Mouse (Mus musculus) midbrain, embryonic 10.5 days (tissue): ENCODE data around the gene Theg. TPM values are rescaled to one million over a fixed set of nuclear protein-coding genes. Genes with fewer than 3 reads are reported as not detected.
A peak's percentile ranks its signal among the peaks of the same experiment; 100 is the strongest.

ENCODE experiments used
- DNase-seq: peaks from one replicate; pipeline ENCODE4 v3.0.0-alpha.2; 2017; ENCODE audit warnings: low spot score
- H3K27ac ChIP-seq: fragments of 300-500 bp; sonication (generic); replicated peaks from 2 replicates; pipeline ENCODE4 v1.5.1; 2016; ENCODE audit warnings: mild to moderate bottlenecking
- H3K27me3 ChIP-seq: fragments of 300-500 bp; sonication (generic); 2 replicates; pipeline ENCODE4 v1.6.1; 2016; ENCODE audit warnings: low read depth, mild to moderate bottlenecking; ENCODE audit not compliant: poor library complexity, severe bottlenecking
- H3K36me3 ChIP-seq: fragments of 300-500 bp; sonication (generic); 2 replicates; pipeline ENCODE4 v1.6.1; 2016; ENCODE audit warnings: mild to moderate bottlenecking, moderate library complexity
- H3K4me1 ChIP-seq: fragments of 300-500 bp; sonication (generic); 2 replicates; pipeline ENCODE4 v1.6.1; 2016
- H3K4me3 ChIP-seq: fragments of 300-500 bp; sonication (generic); 2 replicates; pipeline ENCODE4 v1.5.1; 2016; ENCODE audit warnings: mild to moderate bottlenecking, moderate library complexity
- H3K9me3 ChIP-seq: fragments of 300-500 bp; sonication (generic); replicated peaks from 2 replicates; pipeline ENCODE4 v1.6.1; 2016; ENCODE audit warnings: mild to moderate bottlenecking
- WGBS: fragments of 180-500 bp; shearing (Covaris S2); methylation state at CpG from one replicate; pipeline ENCODE4 v1.1.7; 2016; 5-methylcytosine and 5-hydroxymethylcytosine counted together
- polyA plus RNA-seq: library from polyadenylated mRNA; unstranded; fragments of >200 nt; fragmentation: Nextera tagmentation; extraction: Ambion mirVana; gene quantifications from 2 replicates; pipeline ENCODE4 v1.2.1, GENCODE M21; 2016

The Theg gene
- polyA plus RNA-seq, 1 experiment from 2014 or later, result not detected

- Histone ChIP-seq H3K36me3 (no peaks in the 10 kb centered on the region), H3K27me3 (no peaks in the 10 kb centered on the region), H3K27ac (no peak overlapping the region), H3K4me3 (no peak overlapping the region), H3K9me3 (no peaks in the 10 kb centered on the region), H3K4me1 (no peaks in the 10 kb centered on the region)
- no peak for DNase-seq
- WGBS, result 85% methylated on average over 8 of the region's 8 CpGs
These were observed 12.8 kb downstream of the Theg start for GRCm38 (mm10) chr10:79574350-79574749.

GRCm38 (mm10) chr10:79573611-79574010 lies 13.5 kb downstream of the Theg start:
- WGBS, result 89% methylated on average over 6 of the region's 6 CpGs
- DNase-seq, result no peak
- no peak overlapping the region for H3K4me3 ChIP-seq
- no peaks in the 10 kb centered on the region for H3K4me1 ChIP-seq
- H3K36me3 ChIP-seq, result no peaks in the 10 kb centered on the region
- no peaks in the 10 kb centered on the region for H3K9me3 ChIP-seq
- no peak overlapping the region for H3K27ac ChIP-seq
- no peaks in the 10 kb centered on the region for H3K27me3 ChIP-seq

- Histone ChIP-seq H3K27me3 (no peaks in the 10 kb centered on the region), H3K4me3 (no peak overlapping the region), H3K36me3 (no peaks in the 10 kb centered on the region), H3K4me1 (no peaks in the 10 kb centered on the region), H3K27ac (no peak overlapping the region), H3K9me3 (no peaks in the 10 kb centered on the region)
- 89% methylated on average over 2 of the region's 2 CpGs for WGBS
- no peak for DNase-seq
These were observed 15.8 kb downstream of the Theg start for GRCm38 (mm10) chr10:79571314-79571713.

GRCm38 (mm10) chr10:79569921-79570320 lies 17.2 kb downstream of the Theg start:
- Histone ChIP-seq H3K4me3 (no peak overlapping the region), H3K9me3 (peaks cover 6% of the 10 kb centered on the region; the same call in 1 of the 2 replicates), H3K4me1 (no peaks in the 10 kb centered on the region), H3K27ac (no peak overlapping the region), H3K27me3 (no peaks in the 10 kb centered on the region), H3K36me3 (no peaks in the 10 kb centered on the region)
- WGBS, result 92% methylated on average over 5 of the region's 5 CpGs
- no peak for DNase-seq

- Histone ChIP-seq H3K27me3 (no peaks in the 10 kb centered on the region), H3K4me3 (no peak overlapping the region), H3K9me3 (peaks cover 19% of the 10 kb centered on the region; the same call in 1 of the 2 replicates), H3K27ac (no peak overlapping the region), H3K4me1 (peaks cover 8% of the 10 kb centered on the region), H3K36me3 (0 out of 2 replicates have a peak, but pooled peaks cover 5% of the 10 kb centered on the region)
- 88% methylated on average over 2 of the region's 2 CpGs for WGBS
- no peak for DNase-seq
These were observed 27.4 kb downstream of the Theg start for GRCm38 (mm10) chr10:79559716-79560115.

GRCm38 (mm10) chr10:79557496-79557895 lies 29.6 kb downstream of the Theg start:
- 0 out of 2 replicates have a peak, but pooled peaks cover under 1% of the 10 kb centered on the region for H3K36me3 ChIP-seq
- H3K27ac ChIP-seq, result no peak overlapping the region
- WGBS, result 90% methylated on average over 5 of the region's 5 CpGs
- peaks cover 28% of the 10 kb centered on the region for H3K4me1 ChIP-seq
- no peak for DNase-seq
- H3K27me3 ChIP-seq, result no peaks in the 10 kb centered on the region
- no peaks in the 10 kb centered on the region for H3K9me3 ChIP-seq
- no peak overlapping the region for H3K4me3 ChIP-seq

- no peak overlapping the region for H3K27ac ChIP-seq
- no peaks in the 10 kb centered on the region for H3K27me3 ChIP-seq
- DNase-seq, result no peak
- H3K4me1 ChIP-seq, result peaks cover 33% of the 10 kb centered on the region
- WGBS, result 91% methylated on average over 5 of the region's 5 CpGs
- peaks cover 3% of the 10 kb centered on the region; the same call in 1 of the 2 replicates for H3K36me3 ChIP-seq
- H3K9me3 ChIP-seq, result no peaks in the 10 kb centered on the region
- no peak overlapping the region for H3K4me3 ChIP-seq
These were observed 30.2 kb downstream of the Theg start for GRCm38 (mm10) chr10:79556951-79557350.

GRCm38 (mm10) chr10:79555238-79555724 lies 31.9 kb downstream of the Theg start:
- DNase-seq, result no peak
- H3K27ac ChIP-seq, result peak overlapping the region; percentile 97

GRCm38 (mm10) chr10:79554330-79555237 lies 32.5 kb downstream of the Theg start, which contains the start of gene Mier2:
Mier2 (minus strand) TSS chr10:79555199.
- peak within 1 kb of the TSS; percentile 97 for H3K27ac ChIP-seq
- H3K4me1 ChIP-seq, result peaks cover 35% of the 10 kb centered on the region
- no peaks in the 10 kb centered on the region for H3K27me3 ChIP-seq
- 1% methylated on average over 96 of the region's 108 CpGs for WGBS
- peak within 1 kb of the TSS; percentile 93 for H3K4me3 ChIP-seq
- DNase-seq, result peak; percentile 81
- H3K9me3 ChIP-seq, result no peaks in the 10 kb centered on the region
- H3K36me3 ChIP-seq, result peaks cover 24% of the 10 kb centered on the region

More at GRCm38 (mm10) chr10:79555238-79555724, 31.9 kb downstream of the Theg start:
- peaks cover 17% of the 10 kb centered on the region for H3K36me3 ChIP-seq
- H3K4me3 ChIP-seq, result peak overlapping the region; percentile 93
- peaks cover 35% of the 10 kb centered on the region for H3K4me1 ChIP-seq
- no peaks in the 10 kb centered on the region for H3K9me3 ChIP-seq
- no peaks in the 10 kb centered on the region for H3K27me3 ChIP-seq
- 28% methylated on average over 7 of the region's 7 CpGs for WGBS

- peaks cover 35% of the 10 kb centered on the region for H3K4me1 ChIP-seq
- H3K36me3 ChIP-seq, result peaks cover 33% of the 10 kb centered on the region
- H3K9me3 ChIP-seq, result no peaks in the 10 kb centered on the region
- no peak for DNase-seq
- peak overlapping the region; percentile 93 for H3K4me3 ChIP-seq
- 53% methylated on average over 10 of the region's 10 CpGs for WGBS
- peak overlapping the region; percentile 97 for H3K27ac ChIP-seq
- no peaks in the 10 kb centered on the region for H3K27me3 ChIP-seq
These were observed 33.4 kb downstream of the Theg start for GRCm38 (mm10) chr10:79553691-79554090.

GRCm38 (mm10) chr10:79553176-79553575 lies 34.0 kb downstream of the Theg start:
- 91% methylated on average over 6 of the region's 6 CpGs for WGBS
- Histone ChIP-seq H3K4me1 (peaks cover 35% of the 10 kb centered on the region), H3K9me3 (no peaks in the 10 kb centered on the region), H3K27ac (0 out of 2 replicates have a peak overlapping the region, but pooled peaks have one; percentile 97), H3K36me3 (peaks cover 38% of the 10 kb centered on the region), H3K27me3 (no peaks in the 10 kb centered on the region), H3K4me3 (peak overlapping the region; percentile 93)
- DNase-seq, result no peak

- Histone ChIP-seq H3K4me1 (peaks cover 35% of the 10 kb centered on the region), H3K27ac (no peak overlapping the region), H3K27me3 (no peaks in the 10 kb centered on the region), H3K9me3 (no peaks in the 10 kb centered on the region), H3K36me3 (peaks cover 44% of the 10 kb centered on the region), H3K4me3 (no peak overlapping the region)
- WGBS, result 93% methylated on average over 8 of the region's 8 CpGs
- no peak for DNase-seq
These were observed 34.6 kb downstream of the Theg start for GRCm38 (mm10) chr10:79552531-79552930.

GRCm38 (mm10) chr10:79550366-79550765 lies 36.8 kb downstream of the Theg start:
- 83% methylated on average over 9 of the region's 9 CpGs for WGBS
- H3K36me3 ChIP-seq, result peaks cover 66% of the 10 kb centered on the region
- no peak overlapping the region for H3K27ac ChIP-seq
- H3K9me3 ChIP-seq, result no peaks in the 10 kb centered on the region
- H3K4me1 ChIP-seq, result peaks cover 31% of the 10 kb centered on the region
- H3K4me3 ChIP-seq, result no peak overlapping the region
- no peak for DNase-seq
- no peaks in the 10 kb centered on the region for H3K27me3 ChIP-seq
